ENCODE assay signal across 7 mouse cellular contexts in genomic region chr14:17172330-17173110, GRCm38 (mm10).
DNase-seq lines count a peak whose midpoint lies in the region; ATAC-seq and TF ChIP-seq lines count a peak whose summit lies in the region.

No protein-coding gene starts in this region.

- peak overlapping the region; percentile 89 for H3K4me2 ChIP-seq in hindbrain, postnatal 0 days (ENCODE audit: low read depth, low read length)
- H3K4me2 ChIP-seq in limb, embryonic 12.5 days: peak overlapping the region; percentile 94
- H3K4me2 ChIP-seq in midbrain, embryonic 11.5 days: peak overlapping the region; percentile 86
- peak overlapping the region; percentile 67 for H3K4me2 ChIP-seq in stomach, embryonic 14.5 days (replicated peaks; ENCODE audit: low read depth, low read length)

- H3K4me1 ChIP-seq in hindbrain, postnatal 0 days (ENCODE audit: insufficient read depth, low read length): no peaks in the 10 kb centered on the region
- peaks cover 16% of the 10 kb centered on the region for H3K4me1 ChIP-seq in limb, embryonic 12.5 days (replicated peaks)
- H3K4me1 ChIP-seq in midbrain, embryonic 11.5 days (ENCODE audit: control insufficient read depth, insufficient read depth, low read length): no peaks in the 10 kb centered on the region
- no peaks in the 10 kb centered on the region for H3K4me1 ChIP-seq in stomach, embryonic 14.5 days (ENCODE audit: control insufficient read depth, insufficient read depth, low read length)

- DNase-seq in adrenal gland, postnatal 10 days: peak; percentile 89
- DNase-seq in embryo, embryonic 10 days (ENCODE audit: low spot score): peak; percentile 70
- DNase-seq in gastrocnemius, postnatal 10 days: peak; percentile 60
- peak; percentile 76 for DNase-seq in hindbrain, postnatal 0 days (ENCODE audit: low spot score)
- DNase-seq in midbrain, embryonic 11.5 days (ENCODE audit: low spot score, missing footprints): peak; percentile 98

- H3K9me3 ChIP-seq in hindbrain, postnatal 0 days (ENCODE audit: low read length): no peaks in the 10 kb centered on the region
- no peaks in the 10 kb centered on the region for H3K9me3 ChIP-seq in limb, embryonic 12.5 days
- no peaks in the 10 kb centered on the region for H3K9me3 ChIP-seq in midbrain, embryonic 11.5 days (ENCODE audit: control insufficient read depth, low read length)
- no peaks in the 10 kb centered on the region for H3K9me3 ChIP-seq in stomach, embryonic 14.5 days (ENCODE audit: control insufficient read depth, low read depth, low read length)

- H3K9ac ChIP-seq in hindbrain, postnatal 0 days (replicated peaks; ENCODE audit: low read length): peak overlapping the region; percentile 38
- peak overlapping the region; percentile 49; the same call in 1 of the 2 replicates for H3K9ac ChIP-seq in limb, embryonic 12.5 days (replicated peaks)
- H3K9ac ChIP-seq in midbrain, embryonic 11.5 days (ENCODE audit: low read length): peak overlapping the region; percentile 53
- no peak overlapping the region for H3K9ac ChIP-seq in stomach, embryonic 14.5 days (replicated peaks; ENCODE audit: low read depth, low read length)

- ATAC-seq in hindbrain, postnatal 0 days: peak; percentile 93
- ATAC-seq in limb, embryonic 12.5 days (ENCODE audit: insufficient number of reproducible peaks, insufficient read depth, low FRiP score, low TSS enrichment, low read depth): peak; percentile 87
- peak; percentile 99 for ATAC-seq in midbrain, embryonic 11.5 days (ENCODE audit: low FRiP score)
- peak; percentile 90 for ATAC-seq in stomach, embryonic 14.5 days (ENCODE audit: insufficient number of reproducible peaks, insufficient read depth, low FRiP score, low read depth)

- no peak overlapping the region for H3K27ac ChIP-seq in hindbrain, postnatal 0 days
- H3K27ac ChIP-seq in limb, embryonic 12.5 days: no peak overlapping the region
- H3K27ac ChIP-seq in midbrain, embryonic 11.5 days (ENCODE audit: low read depth, low read length): no peak overlapping the region
- no peak overlapping the region for H3K27ac ChIP-seq in stomach, embryonic 14.5 days (ENCODE audit: low read length)

- H3K4me3 ChIP-seq in hindbrain, postnatal 0 days (ENCODE audit: low read length): peak overlapping the region; percentile 51
- H3K4me3 ChIP-seq in limb, embryonic 12.5 days (replicated peaks): peak overlapping the region; percentile 51
- peak overlapping the region; percentile 44 for H3K4me3 ChIP-seq in midbrain, embryonic 11.5 days (ENCODE audit: low read depth, low read length)
- peak overlapping the region; percentile 39 for H3K4me3 ChIP-seq in stomach, embryonic 14.5 days (ENCODE audit: low read depth, low read length)

- H3K27me3 ChIP-seq in hindbrain, postnatal 0 days (ENCODE audit: insufficient read depth, low read length): no peaks in the 10 kb centered on the region
- peaks cover 18% of the 10 kb centered on the region for H3K27me3 ChIP-seq in limb, embryonic 12.5 days
- peaks cover 7% of the 10 kb centered on the region; the same call in 1 of the 2 replicates for H3K27me3 ChIP-seq in midbrain, embryonic 11.5 days (ENCODE audit: control insufficient read depth, insufficient read depth, low read length)
- H3K27me3 ChIP-seq in stomach, embryonic 14.5 days (ENCODE audit: control insufficient read depth, insufficient read depth, low read length): no peaks in the 10 kb centered on the region

- no peak for TF ChIP-seq CTCF in hindbrain, postnatal 0 days (IDR thresholded peaks at IDR 0.05; ENCODE audit: low read depth)

- H3K36me3 ChIP-seq in hindbrain, postnatal 0 days (ENCODE audit: insufficient read depth, low read length): no peaks in the 10 kb centered on the region
- no peaks in the 10 kb centered on the region for H3K36me3 ChIP-seq in limb, embryonic 12.5 days
- no peaks in the 10 kb centered on the region for H3K36me3 ChIP-seq in midbrain, embryonic 11.5 days (ENCODE audit: control insufficient read depth, insufficient read depth, low read length)
- H3K36me3 ChIP-seq in stomach, embryonic 14.5 days (ENCODE audit: control insufficient read depth, insufficient read depth, low read length): no peaks in the 10 kb centered on the region

- WGBS in hindbrain, postnatal 0 days: under 1% methylated on average over 35 of the region's 35 CpGs
- WGBS in limb, embryonic 12.5 days: 1% methylated on average over 34 of the region's 35 CpGs
- WGBS in midbrain, embryonic 11.5 days: 2% methylated on average over 32 of the region's 35 CpGs
- WGBS in stomach, embryonic 14.5 days: 2% methylated on average over 35 of the region's 35 CpGs
